Mouse (Mus musculus): Measurements from ENCODE around the gene Ssr4.
A peak's percentile ranks its signal among the peaks of the same experiment; 100 is the strongest.

The Ssr4 gene

DNA sequence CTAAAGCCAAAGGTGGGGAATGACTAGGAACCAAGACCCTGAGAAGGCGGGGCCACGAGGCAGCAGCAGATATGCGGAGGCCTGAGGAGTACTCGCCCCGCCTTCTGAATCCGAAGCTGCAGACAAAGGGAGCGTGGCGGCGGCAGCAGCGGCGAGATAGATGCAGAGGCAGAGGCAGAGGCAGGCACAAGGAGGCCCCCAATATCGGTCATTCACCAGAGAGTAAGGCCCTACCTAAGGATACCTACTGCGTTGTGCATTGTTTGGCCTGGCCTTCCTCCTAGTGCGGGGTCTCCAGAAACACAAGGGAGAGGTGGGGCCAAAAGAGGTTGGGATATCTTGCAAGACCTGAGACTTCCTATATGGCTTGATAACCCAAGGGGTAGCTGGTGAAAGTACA is 28.2 kb downstream of the Ssr4 start:
- DNase-seq (ENCODE audit: low spot score in 2 of 2): no peak

DNA sequence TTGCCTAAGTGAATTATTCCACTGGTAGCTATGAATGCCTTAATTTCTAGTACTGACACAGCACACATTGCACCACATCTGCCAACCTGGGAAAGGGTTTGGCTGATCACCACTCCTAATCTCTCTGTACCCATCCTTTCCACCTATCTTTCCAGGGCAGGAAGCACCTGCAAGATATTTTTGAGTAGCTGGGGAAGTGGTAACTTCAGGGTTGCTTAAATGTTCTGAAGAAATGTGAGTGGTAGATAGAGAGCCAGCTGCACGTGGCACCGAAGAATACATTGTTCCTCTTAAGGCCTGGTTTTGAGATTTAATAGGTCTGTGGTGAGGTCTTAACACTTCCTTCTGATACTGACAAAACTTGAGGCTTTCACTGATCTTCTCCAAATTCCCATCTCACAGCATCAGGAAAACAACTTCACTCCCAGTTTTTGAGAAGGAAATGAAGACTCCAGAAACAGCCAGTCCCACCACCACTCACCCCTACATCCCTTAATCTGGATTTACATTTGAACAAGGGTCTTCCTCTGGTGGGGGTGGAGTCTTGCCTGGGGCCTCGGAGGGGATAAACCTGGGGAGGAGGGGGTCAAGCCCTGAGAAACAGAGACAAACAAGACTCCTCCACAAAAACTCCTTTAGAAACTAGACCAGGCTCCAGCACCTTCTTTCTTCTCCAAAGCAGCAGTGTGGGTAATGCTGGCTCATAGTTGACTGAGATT is 29.9 kb downstream of the Ssr4 start:
- DNase-seq (ENCODE audit: low spot score in 2 of 2): no peak

- no peak for DNase-seq (ENCODE audit: low spot score in 2 of 2)
These were observed 36.9 kb downstream of the Ssr4 start for GRCm38 (mm10) chrX:73823747-73824146.

GRCm38 (mm10) chrX:73824185-73825151 is 37.6 kb downstream of the Ssr4 start, which contains the start of gene Pdzd4:
Gene Pdzd4 (minus strand): TSS chrX:73824969.
- DNase-seq (ENCODE audit: low spot score in 2 of 2): peak; percentile 10 to 14

GRCm38 (mm10) chrX:73835731-73836130 is 48.9 kb downstream of the Ssr4 start:
- DNase-seq (ENCODE audit: low spot score in 2 of 2): no peak

GRCm38 (mm10) chrX:73836691-73837090 is 49.9 kb downstream of the Ssr4 start:
- no peak for DNase-seq (ENCODE audit: low spot score in 2 of 2)

Data from frontal cortex, postnatal 25 days (tissue).